Mouse (Mus musculus): ENCODE measurements around the gene Gtf3a. TPM values are rescaled to one million over a fixed set of nuclear protein-coding genes. Genes with fewer than 3 reads are reported as not detected.

The Gtf3a gene
- 32.0 TPM for polyA plus RNA-seq (2014; fragmentation: Illumina TruSeq; extraction: RNeasy Lipid Tissue Mini Kit (QIAGEN cat#74804); ENCODE audit: low read depth, low replicate concordance)

GRCm38 (mm10) chr5:146948508-146949088 is at the start of gene Gtf3a:
Gene Gtf3a, plus strand, starts transcription at chr5:146948657.

GRCm38 (mm10) chr5:146963118-146963936 is 14.9 kb downstream of the Gtf3a start, which contains the start of gene Mtif3:
Gene Mtif3, minus strand, starts transcription at chr5:146963800.

Other genes starting within 250 kb of the Gtf3a start
- 15.0 TPM for gene Usp12, start 153.7 kb upstream of the Gtf3a start, polyA plus RNA-seq (2014; fragmentation: Illumina TruSeq; extraction: RNeasy Lipid Tissue Mini Kit (QIAGEN cat#74804); ENCODE audit: low read depth, low replicate concordance)
- gene Rpl21, start 115.8 kb upstream of the Gtf3a start, polyA plus RNA-seq (2014; fragmentation: Illumina TruSeq; extraction: RNeasy Lipid Tissue Mini Kit (QIAGEN cat#74804); ENCODE audit: low read depth, low replicate concordance), result 459 TPM
- gene Rasl11a, start 103.6 kb upstream of the Gtf3a start, polyA plus RNA-seq (2014; fragmentation: Illumina TruSeq; extraction: RNeasy Lipid Tissue Mini Kit (QIAGEN cat#74804); ENCODE audit: low read depth, low replicate concordance), result 6.5 TPM
- 24.7 TPM for gene Mtif3, start 15.1 kb downstream of the Gtf3a start, polyA plus RNA-seq (2014; fragmentation: Illumina TruSeq; extraction: RNeasy Lipid Tissue Mini Kit (QIAGEN cat#74804); ENCODE audit: low read depth, low replicate concordance)
- 8.7 TPM for gene Lnx2, start 127.9 kb downstream of the Gtf3a start, polyA plus RNA-seq (2014; fragmentation: Illumina TruSeq; extraction: RNeasy Lipid Tissue Mini Kit (QIAGEN cat#74804); ENCODE audit: low read depth, low replicate concordance)
- gene Polr1d, start 128.4 kb downstream of the Gtf3a start, polyA plus RNA-seq (2014; fragmentation: Illumina TruSeq; extraction: RNeasy Lipid Tissue Mini Kit (QIAGEN cat#74804); ENCODE audit: low read depth, low replicate concordance), result 82.8 TPM
- gene Gsx1, start 240.0 kb downstream of the Gtf3a start, polyA plus RNA-seq (2014; fragmentation: Illumina TruSeq; extraction: RNeasy Lipid Tissue Mini Kit (QIAGEN cat#74804); ENCODE audit: low read depth, low replicate concordance), result not detected